Mouse (Mus musculus): ENCODE results near the gene Ist1. TPM values are rescaled to one million over a fixed set of nuclear protein-coding genes. Genes with fewer than 3 reads are reported as not detected.
A peak's percentile ranks its signal among the peaks of the same experiment; 100 is the strongest.

The Ist1 gene
- total RNA-seq (2012; rRNA removed), result 22.8 and 28.5 TPM in 2 replicates

DNA sequence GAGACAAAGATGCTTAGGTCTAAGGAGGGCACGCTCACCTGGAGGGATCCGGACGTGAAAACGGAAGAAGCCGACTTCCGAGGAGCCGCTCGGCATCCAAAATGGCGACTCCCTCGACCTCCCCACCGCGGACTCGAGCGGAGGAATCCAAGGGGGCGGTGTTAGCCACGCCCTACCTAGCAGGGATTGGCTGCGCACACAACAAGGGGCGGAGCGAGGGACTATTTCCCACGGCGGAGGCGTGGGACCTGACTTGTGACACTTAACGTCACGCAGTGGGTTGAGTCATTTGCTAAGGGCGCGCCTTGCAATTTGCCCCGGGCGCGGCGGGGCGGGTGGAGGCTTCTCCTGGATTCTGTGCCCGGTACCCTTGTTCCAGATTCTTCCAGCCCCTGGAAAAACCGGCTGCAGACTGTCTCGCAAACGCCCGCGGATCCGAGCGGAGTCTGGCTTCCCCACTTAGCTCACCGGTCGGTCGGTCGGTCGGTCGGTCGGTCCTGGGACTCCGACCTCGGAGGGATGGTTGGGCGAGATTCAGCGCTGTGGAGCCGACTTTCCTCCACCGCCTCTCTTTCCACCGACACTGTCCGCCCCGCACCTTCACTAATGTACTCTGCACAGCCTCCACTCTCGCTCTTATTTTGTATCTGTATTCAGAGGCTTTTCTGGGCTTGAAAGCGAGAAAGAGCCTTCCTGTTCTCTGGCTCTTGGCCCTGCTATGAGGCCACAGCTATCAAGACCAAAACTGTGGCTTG is at the start of gene Ist1:
TSS of gene Ist1 (minus strand) at position 115 of the 755 bp plus-strand sequence.
- H3K36me3 ChIP-seq (ENCODE audit: control insufficient read depth, insufficient read depth, low read length, poor library complexity, severe bottlenecking), result no peaks in the 10 kb centered on the region
- TF ChIP-seq HCFC1 (IDR thresholded peaks at IDR 0.05; ENCODE audit: borderline replicate concordance, insufficient read depth, low read length), result peak; percentile 72; the same call in 1 of the 2 replicates
- 0 out of 2 replicates have a peak, but pooled peaks have one; percentile 11 for TF ChIP-seq ZNF384 (IDR thresholded peaks at IDR 0.05; ENCODE audit: low read depth, low read length)
- no peak for TF ChIP-seq ZC3H11A (IDR thresholded peaks at IDR 0.05; ENCODE audit: borderline replicate concordance, low read depth, low read length)
- TF ChIP-seq CHD2 (IDR thresholded peaks at IDR 0.05; ENCODE audit: low read depth, low read length), result peak; percentile 77
- peak within 1 kb of the TSS; percentile 73 to 87 for H3K4me3 ChIP-seq (ENCODE audit: insufficient read depth in 1 of 2, low read depth in 1 of 2, low read length in 2 of 2, poor library complexity in 1 of 2, severe bottlenecking in 1 of 2)
- H3K9me3 ChIP-seq (ENCODE audit: control insufficient read depth, insufficient read depth, low read depth, low read length), result no peaks in the 10 kb centered on the region
- H3K4me1 ChIP-seq (ENCODE audit: control insufficient read depth in 2 of 2, insufficient read depth in 2 of 2, low read length in 2 of 2, poor library complexity in 1 of 2), result peaks cover 0 to 8% of the 10 kb centered on the region in 2 experiments; a peak in 1 of 4 replicates
- H3K27ac ChIP-seq (ENCODE audit: insufficient read depth, low read depth, low read length, poor library complexity, severe bottlenecking), result peak within 1 kb of the TSS; percentile 69
- in situ Hi-C loops (cut with MboI; ENCODE audit: low sequenced_read_pairs in 2 of 2, unreplicated experiment in 2 of 2), result no loop called here
- peak within 1 kb of the TSS; percentile 96 for H3K9ac ChIP-seq (ENCODE audit: insufficient read depth, low read depth, low read length, poor library complexity, severe bottlenecking)
- DNase-seq (ENCODE audit: low read depth, low spot score), result peak; percentile 99

DNA sequence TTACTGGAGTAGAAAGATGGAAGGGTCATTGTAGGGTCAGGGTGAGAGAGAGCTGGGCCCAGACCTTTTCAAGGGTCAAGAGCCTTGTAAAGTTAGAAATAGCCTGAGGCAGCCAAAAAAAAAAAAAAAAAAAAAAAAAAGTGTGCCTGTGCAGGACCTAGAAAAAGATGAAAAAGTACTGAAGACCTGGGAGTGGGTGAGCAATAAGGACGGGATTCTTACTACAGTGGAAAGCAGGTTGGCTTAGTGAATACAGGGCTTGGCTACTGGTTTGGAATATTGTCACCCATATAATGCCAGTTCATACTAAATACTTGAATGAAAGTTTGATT is 45.0 kb upstream of the Ist1 start:
- in situ Hi-C loops (cut with MboI; ENCODE audit: low sequenced_read_pairs in 2 of 2, unreplicated experiment in 2 of 2), result no loop called here
- TF ChIP-seq ZNF384 (IDR thresholded peaks at IDR 0.05; ENCODE audit: low read depth, low read length) (peak; percentile 86), CHD2 (IDR thresholded peaks at IDR 0.05; ENCODE audit: low read depth, low read length) (no peak)
- no peak overlapping the region for H3K27ac ChIP-seq (ENCODE audit: insufficient read depth, low read depth, low read length, poor library complexity, severe bottlenecking)
- peaks cover 0 to 3% of the 10 kb centered on the region in 2 experiments; a peak in 1 of 4 replicates for H3K4me1 ChIP-seq (ENCODE audit: control insufficient read depth in 2 of 2, insufficient read depth in 2 of 2, low read length in 2 of 2, poor library complexity in 1 of 2)
- H3K9ac ChIP-seq (ENCODE audit: insufficient read depth, low read depth, low read length, poor library complexity, severe bottlenecking), result no peak overlapping the region
- H3K4me3 ChIP-seq (ENCODE audit: insufficient read depth in 1 of 2, low read depth in 1 of 2, low read length in 2 of 2, poor library complexity in 1 of 2, severe bottlenecking in 1 of 2), result peak overlapping the region in 1 of 2 experiments; percentile 86; a peak in 2 of 4 replicates
- DNase-seq (ENCODE audit: low read depth, low spot score), result no peak
- H3K9me3 ChIP-seq (ENCODE audit: control insufficient read depth, insufficient read depth, low read depth, low read length), result 0 out of 2 replicates have a peak, but pooled peaks cover 2% of the 10 kb centered on the region
- H3K36me3 ChIP-seq (ENCODE audit: control insufficient read depth, insufficient read depth, low read length, poor library complexity, severe bottlenecking), result peaks cover 4% of the 10 kb centered on the region; the same call in 1 of the 2 replicates

DNA sequence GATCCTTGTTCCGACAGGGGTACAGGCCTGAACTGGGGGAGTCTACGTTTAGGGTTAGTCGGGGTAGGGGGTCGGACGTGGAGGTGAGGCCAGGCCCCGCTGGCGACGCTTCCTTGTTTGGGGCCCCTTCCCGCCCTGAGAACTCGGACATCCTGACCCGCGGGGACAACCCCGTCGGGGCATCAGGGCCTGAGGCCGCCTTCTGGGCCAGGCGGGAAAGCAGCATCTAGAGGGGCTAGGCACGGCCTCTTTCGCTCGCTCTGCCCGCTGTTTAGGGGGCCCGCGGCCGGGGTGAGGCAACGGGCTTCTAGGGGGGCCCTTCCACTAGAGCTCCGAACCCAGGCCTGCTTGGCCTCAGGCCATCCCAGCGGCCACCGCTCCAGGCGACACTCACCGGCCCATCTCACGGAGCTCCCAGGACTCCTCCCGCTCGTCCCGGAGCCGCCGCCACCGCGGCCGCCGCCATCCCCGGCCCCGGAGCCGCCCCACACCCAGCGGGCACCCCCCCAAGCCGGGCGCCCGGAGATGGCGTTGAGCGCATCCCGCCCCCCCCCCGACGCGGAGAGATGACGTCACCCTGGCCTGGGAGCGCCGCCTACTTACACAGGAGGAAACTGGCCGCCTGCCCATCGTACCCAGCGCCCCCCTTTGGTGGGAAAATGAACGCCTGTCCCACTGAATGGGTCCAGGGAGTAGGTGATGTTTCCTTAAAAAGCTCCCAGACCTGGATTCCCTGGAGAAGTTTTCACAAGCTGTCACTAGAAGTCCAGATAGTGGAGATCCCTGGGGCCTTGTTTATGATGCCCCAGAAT is 44.4 kb upstream of the Ist1 start, which contains the start of gene Atxn1l:
TSS of gene Atxn1l (minus strand) at position 503 of the 812 bp plus-strand sequence.
- DNase-seq (ENCODE audit: low read depth, low spot score), result peak; percentile 85
- in situ Hi-C loops (cut with MboI; ENCODE audit: low sequenced_read_pairs in 2 of 2, unreplicated experiment in 2 of 2), result no loop called here
- peak within 1 kb of the TSS; percentile 59; the same call in 1 of the 2 replicates for H3K27ac ChIP-seq (ENCODE audit: insufficient read depth, low read depth, low read length, poor library complexity, severe bottlenecking)

DNA sequence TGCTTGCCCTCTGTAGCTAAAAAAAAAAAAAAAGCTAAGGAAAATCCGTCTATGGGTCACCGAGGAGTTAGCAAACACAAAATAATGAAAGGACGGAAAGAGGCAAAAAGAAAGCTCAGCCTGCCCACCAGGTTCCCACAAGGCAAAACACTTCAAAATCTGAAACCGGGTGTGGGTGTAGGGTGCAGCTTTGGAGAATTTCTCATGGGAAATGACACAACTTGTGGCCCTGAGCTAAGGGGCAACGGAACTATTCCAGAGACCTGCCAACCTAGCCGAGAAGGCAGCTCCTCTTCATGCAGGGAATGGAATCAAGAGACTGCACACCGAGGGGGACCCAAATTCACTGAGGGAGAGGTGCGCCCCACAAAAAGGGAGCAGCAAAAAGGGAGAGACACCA is 43.8 kb upstream of the Ist1 start:
- DNase-seq (ENCODE audit: low read depth, low spot score), result no peak
- in situ Hi-C loops (cut with MboI; ENCODE audit: low sequenced_read_pairs in 2 of 2, unreplicated experiment in 2 of 2), result no loop called here
- H3K9me3 ChIP-seq (ENCODE audit: control insufficient read depth, insufficient read depth, low read depth, low read length), result 0 out of 2 replicates have a peak, but pooled peaks cover 2% of the 10 kb centered on the region
- peak overlapping the region; percentile 97 for H3K9ac ChIP-seq (ENCODE audit: insufficient read depth, low read depth, low read length, poor library complexity, severe bottlenecking)
- peaks cover 0 to 3% of the 10 kb centered on the region in 2 experiments; a peak in 1 of 4 replicates for H3K4me1 ChIP-seq (ENCODE audit: control insufficient read depth in 2 of 2, insufficient read depth in 2 of 2, low read length in 2 of 2, poor library complexity in 1 of 2)
- H3K27ac ChIP-seq (ENCODE audit: insufficient read depth, low read depth, low read length, poor library complexity, severe bottlenecking), result no peak overlapping the region; the same call in 1 of the 2 replicates
- peak overlapping the region; percentile 86 to 98 for H3K4me3 ChIP-seq (ENCODE audit: insufficient read depth in 1 of 2, low read depth in 1 of 2, low read length in 2 of 2, poor library complexity in 1 of 2, severe bottlenecking in 1 of 2)
- peaks cover 9% of the 10 kb centered on the region; the same call in 1 of the 2 replicates for H3K36me3 ChIP-seq (ENCODE audit: control insufficient read depth, insufficient read depth, low read length, poor library complexity, severe bottlenecking)
- TF ChIP-seq HCFC1 (IDR thresholded peaks at IDR 0.05; ENCODE audit: borderline replicate concordance, insufficient read depth, low read length) (no peak), MAFK (IDR thresholded peaks at IDR 0.05; ENCODE audit: insufficient read depth, low read depth, low read length) (no peak), CHD2 (IDR thresholded peaks at IDR 0.05; ENCODE audit: low read depth, low read length) (no peak), ZNF384 (IDR thresholded peaks at IDR 0.05; ENCODE audit: low read depth, low read length) (no peak), ZC3H11A (IDR thresholded peaks at IDR 0.05; ENCODE audit: borderline replicate concordance, low read depth, low read length) (no peak)

More for the DNA sequence above, 44.4 kb upstream of the Ist1 start, which contains the start of gene Atxn1l:
- H3K4me1 ChIP-seq (ENCODE audit: control insufficient read depth in 2 of 2, insufficient read depth in 2 of 2, low read length in 2 of 2, poor library complexity in 1 of 2), result peaks cover 0 to 3% of the 10 kb centered on the region in 2 experiments; a peak in 1 of 4 replicates
- 0 out of 2 replicates have a peak, but pooled peaks cover 2% of the 10 kb centered on the region for H3K9me3 ChIP-seq (ENCODE audit: control insufficient read depth, insufficient read depth, low read depth, low read length)
- peak; percentile 71; the same call in 1 of the 2 replicates for TF ChIP-seq HCFC1 (IDR thresholded peaks at IDR 0.05; ENCODE audit: borderline replicate concordance, insufficient read depth, low read length)
- TF ChIP-seq MAFK (IDR thresholded peaks at IDR 0.05; ENCODE audit: insufficient read depth, low read depth, low read length), result no peak
- no peak; the same call in 1 of the 2 replicates for TF ChIP-seq ZC3H11A (IDR thresholded peaks at IDR 0.05; ENCODE audit: borderline replicate concordance, low read depth, low read length)
- no peak for TF ChIP-seq ZNF384 (IDR thresholded peaks at IDR 0.05; ENCODE audit: low read depth, low read length)
- TF ChIP-seq CHD2 (IDR thresholded peaks at IDR 0.05; ENCODE audit: low read depth, low read length), result no peak
- peak within 1 kb of the TSS; percentile 86 to 98 for H3K4me3 ChIP-seq (ENCODE audit: insufficient read depth in 1 of 2, low read depth in 1 of 2, low read length in 2 of 2, poor library complexity in 1 of 2, severe bottlenecking in 1 of 2)
- H3K9ac ChIP-seq (ENCODE audit: insufficient read depth, low read depth, low read length, poor library complexity, severe bottlenecking), result peak within 1 kb of the TSS; percentile 97
- H3K36me3 ChIP-seq (ENCODE audit: control insufficient read depth, insufficient read depth, low read length, poor library complexity, severe bottlenecking), result peaks cover 9% of the 10 kb centered on the region; the same call in 1 of the 2 replicates

All from ES-E14 (cell line).